In genomic region chr12:112617184-112617583, GRCm38 (mm10) we compare ENCODE assay signal across 8 mouse cellular contexts. TPM values are rescaled to one million over a fixed set of nuclear protein-coding genes. Genes with fewer than 3 reads are reported as not detected.
DNase-seq lines count a peak whose midpoint lies in the region; ATAC-seq lines count a peak whose summit lies in the region.

No protein-coding gene starts in this region.

- no peak overlapping the region for H3K4me3 ChIP-seq in forebrain, embryonic 16.5 days (replicated peaks; ENCODE audit: low read length)

- no peak overlapping the region for H3K4me2 ChIP-seq in forebrain, embryonic 16.5 days (ENCODE audit: low read length)

- peak; percentile 58 for ATAC-seq in frontal cortex, adult (ENCODE audit: low TSS enrichment)
- no peak for ATAC-seq in forebrain, embryonic 16.5 days

- peak; percentile 58 for DNase-seq in lung, postnatal 36 days
- DNase-seq in lung, postnatal 25 days (ENCODE audit: low spot score) = no peak
- peak; percentile 74 to 91 for DNase-seq in left cerebral cortex, postnatal 14 days (ENCODE audit: low spot score in 2 of 2)
- DNase-seq in telencephalon, adult 2 months (ENCODE audit: low read depth, low spot score) = peak; percentile 87
- no peak for DNase-seq in adrenal gland, adult 18-20 months (ENCODE audit: low spot score in 2 of 2)
- no peak for DNase-seq in adrenal gland, postnatal 4 days (ENCODE audit: low spot score in 2 of 2)

- H3K9ac ChIP-seq in forebrain, embryonic 16.5 days (replicated peaks; ENCODE audit: low read depth, low read length) = no peak overlapping the region

- intact Hi-C loops in left cerebral cortex, postnatal 14 days (cut with DNase I) = no loop called here

- peaks cover 3% of the 10 kb centered on the region; the same call in 1 of the 2 replicates for H3K27me3 ChIP-seq in forebrain, embryonic 16.5 days (replicated peaks; ENCODE audit: control insufficient read depth, insufficient read depth, low read length)

- no peaks in the 10 kb centered on the region for H3K36me3 ChIP-seq in forebrain, embryonic 16.5 days (ENCODE audit: control insufficient read depth, insufficient read depth)

- peaks cover 17% of the 10 kb centered on the region for H3K4me1 ChIP-seq in forebrain, embryonic 16.5 days (replicated peaks; ENCODE audit: control insufficient read depth, insufficient read depth, low read length)

- WGBS in forebrain, embryonic 16.5 days = 72% methylated on average over 11 of the region's 11 CpGs

- no peaks in the 10 kb centered on the region for H3K9me3 ChIP-seq in forebrain, embryonic 16.5 days (ENCODE audit: control insufficient read depth, low read length)

- H3K27ac ChIP-seq in forebrain, embryonic 16.5 days (ENCODE audit: low read length) = no peak overlapping the region

RNA-seq across cellular contexts. Expression of gene Adssl1, which starts 2.7 kb away (rescaled TPM):
- total RNA-seq in left cerebral cortex, postnatal 14 days (2021) = 1 to 10 TPM; 6.5 to 8.4 TPM
- polyA plus RNA-seq in forebrain, embryonic 16.5 days (2015; fragmentation: Nextera tagmentation; extraction: Ambion mirVana) = 1.8 and 2.4 TPM in 2 replicates
- 10 to 100 TPM; 17.1 to 31.3 TPM for total RNA-seq in adrenal gland, adult 18-20 months (2021)
- total RNA-seq in adrenal gland, postnatal 4 days (2021) = 10 to 100 TPM; 17.1 to 19.5 TPM

RNA-seq across cellular contexts. Expression of gene Siva1, which starts 27.3 kb away (rescaled TPM):
- 10 to 100 TPM; 14.5 to 16.8 TPM for total RNA-seq in left cerebral cortex, postnatal 14 days (2021)
- polyA plus RNA-seq in forebrain, embryonic 16.5 days (2015; fragmentation: Nextera tagmentation; extraction: Ambion mirVana) = 68.9 and 75.9 TPM in 2 replicates
- 10 to 100 TPM; 36.6 to 43.6 TPM for total RNA-seq in adrenal gland, adult 18-20 months (2021)
- 10 to 100 TPM; 69.9 to 72.6 TPM for total RNA-seq in adrenal gland, postnatal 4 days (2021)

RNA-seq across cellular contexts. Expression of gene Inf2, which starts 28.6 kb away (rescaled TPM):
- 10 to 100 TPM; 70.1 to 84.3 TPM for total RNA-seq in left cerebral cortex, postnatal 14 days (2021)
- 2.6 TPM in 2 replicates for polyA plus RNA-seq in forebrain, embryonic 16.5 days (2015; fragmentation: Nextera tagmentation; extraction: Ambion mirVana)
- 10 to 100 TPM; 25.2 to 29.7 TPM for total RNA-seq in adrenal gland, adult 18-20 months (2021)
- total RNA-seq in adrenal gland, postnatal 4 days (2021) = 10 to 100 TPM; 26.5 to 27.3 TPM

RNA-seq across cellular contexts. Expression of gene Akt1, which starts 57.5 kb away (rescaled TPM):
- total RNA-seq in left cerebral cortex, postnatal 14 days (2021) = 100 to 1,000 TPM; 137 to 144 TPM
- 56.9 and 57.1 TPM in 2 replicates for polyA plus RNA-seq in forebrain, embryonic 16.5 days (2015; fragmentation: Nextera tagmentation; extraction: Ambion mirVana)
- 100 to 1,000 TPM; 184 to 355 TPM for total RNA-seq in adrenal gland, adult 18-20 months (2021)
- 100 to 1,000 TPM; 334 to 351 TPM for total RNA-seq in adrenal gland, postnatal 4 days (2021)

Comparison
In these comparisons a context has a peak if more than half of its experiments do, and no peak if none do; other contexts are left out.
1. DNase-seq: peak in lung, postnatal 36 days (single experiment), left cerebral cortex, postnatal 14 days (2 of 2) and telencephalon, adult 2 months (single experiment); none in lung, postnatal 25 days (single experiment), adrenal gland, adult 18-20 months (0 of 2) and adrenal gland, postnatal 4 days (0 of 2).